Mouse (Mus musculus) spleen, postnatal 36 days (tissue): ENCODE data around the gene Lpp.
"Not testable (repeated sequence)": the region's sequence is repeated elsewhere in the genome, so short reads cannot be mapped to it uniquely, and the experiment has no call there.

Experiments
- DNase-seq, 2 experiments: peaks; one replicate each; pipeline ENCODE4 v3.0.0; 2022; ENCODE audit warnings: low spot score in 2 of 2, mixed read lengths in 1 of 2

The Lpp gene

DNA sequence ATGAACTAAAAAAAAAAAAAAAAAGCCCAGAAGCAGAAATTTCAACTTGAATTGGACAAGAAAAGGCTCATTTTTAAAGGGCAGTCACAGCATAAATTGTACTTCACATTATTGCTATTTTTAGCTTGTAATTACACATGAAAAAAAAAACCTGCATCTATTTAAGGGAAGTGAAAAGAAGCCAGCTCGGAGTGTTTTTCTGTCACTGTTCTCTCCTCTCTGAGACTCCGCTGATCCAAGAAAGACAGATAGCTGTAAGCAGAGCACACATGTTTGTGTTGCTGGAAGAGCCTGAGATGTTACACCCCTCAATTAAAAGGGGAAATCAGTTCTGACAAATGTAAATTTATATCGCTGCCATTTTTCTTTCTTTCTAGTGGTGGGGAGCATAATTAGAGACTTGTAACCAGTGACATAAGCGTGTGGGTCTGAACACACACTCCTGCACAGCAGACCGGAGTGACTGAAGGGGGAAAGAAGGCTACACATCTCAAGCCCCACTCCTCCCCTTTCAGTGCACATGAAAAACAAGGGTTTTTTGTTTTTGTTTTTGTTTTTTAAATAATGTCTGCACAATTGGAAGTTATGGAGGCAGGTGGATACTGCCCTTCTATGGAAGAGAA is 579.8 kb downstream of the Lpp start:
- DNase-seq: peak; percentile 4 to 18

DNA sequence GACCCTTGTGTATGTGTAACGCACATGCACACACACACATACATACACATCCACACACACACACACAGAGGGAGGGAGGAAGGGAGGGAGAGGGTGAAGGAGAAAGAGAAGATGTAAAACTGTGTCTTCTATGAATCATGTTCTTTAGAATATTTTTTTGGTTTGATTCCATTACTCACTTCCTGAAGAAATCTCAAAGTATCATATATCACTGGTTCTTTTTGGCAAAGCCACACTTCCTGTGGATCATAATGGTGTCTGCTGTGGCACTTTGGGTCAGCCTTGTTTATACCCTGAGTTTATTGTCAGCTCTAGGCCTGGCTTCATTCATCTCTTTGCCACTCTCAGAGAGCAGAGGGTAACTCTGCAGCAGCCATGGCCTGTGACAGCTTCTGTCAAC is 584.5 kb downstream of the Lpp start:
- DNase-seq: no peak

DNA sequence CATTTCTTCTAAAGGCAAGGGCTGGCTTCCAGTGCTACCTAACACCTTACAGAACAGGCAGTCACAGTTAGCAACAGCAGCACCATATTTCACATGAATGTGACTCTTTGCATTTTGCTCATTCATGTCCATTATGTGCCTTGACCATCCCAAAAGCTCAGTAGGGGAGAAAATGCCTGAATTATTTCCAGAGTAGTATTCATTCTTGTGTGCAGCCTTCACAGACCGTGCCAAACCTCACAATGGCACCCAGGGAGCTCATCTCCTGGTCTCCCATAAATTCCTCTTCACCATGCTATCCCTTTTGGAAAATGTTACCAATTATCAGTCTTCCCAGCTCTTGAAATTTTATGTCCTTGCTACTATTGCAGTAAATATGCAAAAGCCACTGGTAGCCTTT is 584.9 kb downstream of the Lpp start:
- no peak for DNase-seq

GRCm38 (mm10) chr16:24979391-24979790 is 586.1 kb downstream of the Lpp start:
- no peak for DNase-seq

GRCm38 (mm10) chr16:24982828-24983227 is 589.5 kb downstream of the Lpp start:
- DNase-seq: no peak

DNA sequence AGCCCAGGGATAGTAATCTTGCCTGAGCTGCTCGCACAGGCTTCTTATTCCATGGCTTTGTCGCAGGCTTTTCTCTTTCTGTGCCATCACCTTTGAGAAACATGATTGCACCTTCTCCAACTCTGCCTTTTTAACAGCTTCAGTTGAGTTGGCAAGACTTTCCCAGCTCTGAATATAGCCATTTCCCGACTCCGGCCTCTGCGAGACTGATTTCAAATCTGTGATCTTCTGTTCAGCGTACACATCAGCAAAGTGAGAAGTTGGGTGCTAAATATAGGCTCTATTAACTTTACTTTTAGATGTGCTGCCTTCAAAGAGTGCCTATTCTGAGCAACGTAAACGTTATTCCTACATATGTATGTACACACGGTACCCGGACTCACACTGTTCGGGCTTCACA is 597.0 kb downstream of the Lpp start:
- no peak for DNase-seq

- no peak for DNase-seq
These were observed 597.8 kb downstream of the Lpp start for GRCm38 (mm10) chr16:24991059-24991541.

GRCm38 (mm10) chr16:24991995-24992394 is 598.7 kb downstream of the Lpp start:
- DNase-seq: no peak

DNA sequence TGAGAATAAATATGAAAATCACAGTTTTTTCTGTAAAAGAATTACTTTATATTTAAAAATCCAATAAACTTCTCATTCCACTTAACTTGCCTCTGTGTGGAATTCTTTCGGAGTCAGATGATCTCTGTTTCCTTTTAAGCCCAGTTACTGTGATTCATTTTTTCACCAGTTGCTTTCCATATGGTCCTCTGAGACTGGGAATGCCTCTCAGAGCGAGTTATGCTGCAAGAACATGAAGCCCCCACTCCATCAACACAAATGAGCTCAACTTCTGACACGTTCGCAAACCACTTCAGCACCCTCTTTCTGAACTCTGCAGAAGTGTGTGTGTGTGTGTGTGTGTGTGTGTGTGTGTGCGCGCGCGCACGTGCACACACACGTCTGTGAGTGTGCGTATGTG is 599.2 kb downstream of the Lpp start:
- no peak for DNase-seq

DNA sequence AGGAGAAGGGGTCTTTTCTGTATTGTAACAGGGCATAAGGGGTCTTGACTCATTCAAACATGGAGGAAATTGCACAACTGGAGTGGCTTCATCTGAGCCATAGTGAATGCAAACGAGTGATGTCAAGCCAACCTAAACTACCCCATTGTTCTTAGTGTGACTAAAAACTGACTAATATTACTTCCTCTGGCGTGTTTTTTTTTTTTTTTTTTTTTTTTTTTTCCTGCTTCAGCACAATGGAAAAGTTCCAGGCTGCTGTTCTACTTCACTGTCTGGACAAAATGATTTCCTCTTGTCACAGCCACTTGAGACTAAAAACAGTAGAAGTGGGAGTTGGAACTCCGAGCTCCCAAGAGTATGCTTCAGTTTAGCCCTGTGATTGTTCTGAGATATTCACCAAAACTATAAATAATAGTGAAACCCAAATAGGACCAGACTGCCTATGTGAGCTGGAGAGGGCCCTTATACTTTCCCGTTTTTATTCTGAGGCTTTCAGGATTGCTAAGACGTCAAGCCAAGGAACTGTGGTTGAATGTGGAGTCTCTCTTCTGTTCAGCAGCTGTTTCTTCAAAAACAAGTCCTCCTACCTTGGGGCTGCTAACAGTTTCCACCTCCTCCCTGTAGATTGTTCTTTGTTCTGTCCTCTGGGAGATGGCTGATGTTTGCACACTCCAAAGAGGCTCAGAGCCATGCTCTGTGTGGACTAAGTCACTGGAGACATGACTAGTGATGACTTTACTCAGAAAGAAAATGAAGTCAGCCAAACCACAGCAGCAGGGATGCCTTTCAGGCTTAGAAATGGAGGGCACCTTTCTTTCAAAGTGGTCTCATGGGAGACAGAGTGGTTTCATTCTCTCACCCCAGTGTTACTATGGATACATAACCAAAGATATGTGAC is 617.9 kb downstream of the Lpp start:
- no peak for DNase-seq

- no peak for DNase-seq
These were observed 619.6 kb downstream of the Lpp start for GRCm38 (mm10) chr16:25012938-25013337.

DNA sequence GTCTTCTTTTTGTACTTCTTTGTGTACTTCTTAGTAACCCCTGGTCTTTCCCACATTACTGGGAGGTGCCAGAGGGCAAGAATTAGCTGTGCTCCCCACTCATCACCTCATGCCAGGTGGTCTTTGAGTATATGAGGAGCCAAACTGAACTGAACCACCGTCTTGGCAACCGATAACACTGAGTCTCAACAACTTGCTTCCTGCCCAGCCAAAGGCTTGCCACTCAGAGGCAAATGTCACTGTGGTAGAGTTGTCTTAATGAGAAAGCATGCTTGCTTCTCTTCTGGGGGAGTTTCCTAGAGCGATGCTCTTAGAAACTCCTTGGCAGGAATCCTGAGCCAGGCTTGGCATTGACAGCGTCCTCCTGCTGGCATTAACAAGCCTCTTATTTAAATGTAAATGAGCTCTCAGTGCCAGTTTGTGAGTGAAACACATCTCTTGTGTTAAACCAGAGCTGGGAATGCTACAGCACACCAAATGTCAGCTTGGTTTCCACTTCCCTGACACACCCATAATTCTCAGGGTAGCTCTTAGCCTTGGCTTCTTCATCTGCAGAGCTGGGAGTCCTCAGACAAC is 623.0 kb downstream of the Lpp start:
- DNase-seq: no peak

DNA sequence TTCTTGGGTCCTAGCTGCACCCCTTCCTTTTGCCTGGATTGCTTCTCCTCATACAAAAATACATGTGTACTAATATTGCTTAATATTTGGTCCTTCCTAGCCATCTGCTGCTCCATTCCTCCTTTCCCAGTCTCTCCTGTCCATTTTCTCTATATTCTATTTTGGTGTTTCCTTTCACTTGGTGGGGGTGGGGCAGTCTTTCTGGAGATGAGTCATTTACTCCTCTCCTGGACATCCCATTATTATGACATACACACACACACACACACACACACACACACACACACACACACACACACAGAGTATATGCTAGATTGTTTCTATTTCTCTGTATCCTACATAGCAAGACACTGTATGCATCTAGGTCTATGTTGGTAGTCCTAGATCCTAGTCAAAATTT is 623.7 kb downstream of the Lpp start:
- no peak for DNase-seq

- not testable (repeated sequence) for DNase-seq
These were observed 628.5 kb downstream of the Lpp start for GRCm38 (mm10) chr16:25021743-25022359.

DNA sequence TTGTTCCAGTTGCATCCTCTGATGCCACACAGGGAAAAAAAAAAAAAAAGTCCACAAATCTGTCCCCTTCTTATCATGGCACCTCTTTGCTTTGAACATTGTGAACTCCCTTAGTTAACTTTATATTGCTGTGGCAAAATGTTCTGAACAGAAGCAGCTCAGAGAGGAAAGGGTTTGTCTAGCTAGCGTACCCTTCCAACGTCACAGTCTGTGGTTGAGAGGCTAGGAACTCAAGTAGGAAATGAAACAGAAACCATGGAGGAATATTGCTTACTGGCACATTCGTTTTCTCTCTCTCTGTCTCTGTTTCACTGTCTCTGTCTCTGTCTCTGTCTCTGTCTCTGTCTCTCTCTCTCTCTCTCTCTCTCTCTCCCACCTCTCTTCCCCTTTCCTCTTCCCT is 631.3 kb downstream of the Lpp start:
- peak in 1 of 2 experiments; percentile 18 for DNase-seq

DNA sequence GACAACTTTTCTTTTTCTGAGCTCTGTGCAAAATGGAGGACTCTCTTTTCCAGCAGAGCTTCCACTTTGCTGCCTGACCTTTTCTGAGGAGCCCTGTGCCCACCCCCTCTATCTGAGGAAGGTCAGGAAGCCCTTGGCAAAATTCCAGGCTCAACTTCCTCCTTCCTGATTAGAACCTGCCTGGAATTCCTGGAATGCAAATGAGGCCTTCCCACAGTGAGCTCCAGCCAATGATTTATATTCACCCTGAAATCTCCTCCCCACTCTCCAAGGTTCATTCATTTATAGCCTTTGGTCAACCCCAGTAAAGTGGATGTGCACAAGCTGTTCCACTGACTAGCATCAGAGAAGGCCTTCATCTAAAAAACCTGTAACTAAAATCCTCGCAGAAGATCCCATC is 632.9 kb downstream of the Lpp start:
- no peak for DNase-seq

DNA sequence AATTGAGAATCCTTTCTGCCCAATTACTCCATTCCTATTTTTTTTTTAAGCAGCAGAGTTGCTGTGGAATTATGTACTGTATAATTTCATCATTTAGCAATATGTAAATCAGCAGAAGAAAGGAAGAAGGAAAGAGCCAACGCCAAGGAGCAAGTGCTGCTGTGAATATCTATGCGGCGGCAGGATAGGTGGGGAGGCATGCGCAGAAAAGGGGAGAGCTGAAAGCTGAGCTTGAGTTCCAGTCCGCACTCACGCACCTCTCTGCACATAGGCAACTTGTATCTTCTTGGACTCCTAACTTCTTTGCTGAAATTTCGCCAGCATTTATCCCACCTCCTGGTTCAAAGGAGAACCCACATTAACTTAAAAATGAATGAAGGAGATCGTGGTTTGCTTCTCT is 636.2 kb downstream of the Lpp start:
- no peak for DNase-seq

GRCm38 (mm10) chr16:25037361-25037760 is 644.1 kb downstream of the Lpp start:
- no peak for DNase-seq

GRCm38 (mm10) chr16:25038529-25038928 is 645.2 kb downstream of the Lpp start:
- peak in 1 of 2 experiments; percentile 21 for DNase-seq

- no peak for DNase-seq
These were observed 646.6 kb downstream of the Lpp start for GRCm38 (mm10) chr16:25039904-25040303.

DNA sequence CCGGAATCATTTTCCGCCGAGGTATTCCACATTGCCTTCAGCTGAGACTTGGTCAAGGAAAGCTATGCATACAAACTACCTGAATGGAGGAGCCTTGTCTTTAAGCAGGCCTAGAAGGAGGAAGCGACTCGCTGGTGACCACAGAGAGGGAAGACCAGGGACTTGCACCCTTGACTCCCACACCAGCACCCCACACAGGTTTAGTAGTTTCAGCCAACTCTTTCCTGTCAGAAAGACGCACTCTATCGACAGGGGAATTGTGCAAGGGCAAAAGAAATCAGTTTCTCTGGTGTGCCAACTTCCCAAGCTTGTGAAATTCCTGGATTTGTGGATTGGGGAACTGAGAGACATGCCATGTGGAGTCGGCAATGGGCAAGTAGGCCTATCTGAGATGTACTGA is 647.9 kb downstream of the Lpp start:
- no peak for DNase-seq

DNA sequence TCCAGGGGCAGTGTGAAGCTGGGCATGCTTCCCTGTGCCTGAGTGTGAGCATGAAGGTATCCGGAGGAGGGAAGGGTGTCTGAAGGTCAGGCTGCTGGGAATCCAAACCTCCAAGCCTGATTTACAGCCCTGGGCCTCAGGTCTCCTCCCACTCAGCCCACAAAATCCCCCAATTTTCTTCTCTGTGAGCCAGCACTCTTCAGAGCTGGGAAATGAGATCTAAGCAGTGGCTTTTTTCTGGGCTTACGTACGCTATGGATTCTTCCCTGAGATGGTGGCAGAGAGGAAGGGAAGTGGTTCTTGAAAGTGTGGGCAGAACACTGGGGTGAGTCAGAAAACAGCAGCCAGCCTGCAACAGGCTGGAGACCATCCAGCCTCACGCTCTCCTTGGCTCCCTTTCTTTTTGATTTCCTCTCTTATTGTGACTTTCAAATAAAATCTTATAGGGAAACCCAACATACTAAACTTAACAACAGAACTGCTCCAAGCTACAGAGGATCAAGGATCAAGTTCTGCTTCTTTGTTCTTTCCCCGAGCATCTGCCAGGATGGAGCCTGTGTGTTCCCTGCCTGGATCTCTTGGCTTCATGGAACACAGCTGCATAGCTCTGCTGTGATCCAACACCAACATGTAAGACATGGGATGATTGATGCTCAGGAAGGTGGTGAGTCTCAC is 648.7 kb downstream of the Lpp start:
- DNase-seq: no peak
